Mouse (Mus musculus): Measurements from ENCODE around the gene Ndufa6.
A peak's percentile ranks its signal among the peaks of the same experiment; 100 is the strongest.
"Not testable (repeated sequence)": the region's sequence is repeated elsewhere in the genome, so short reads cannot be mapped to it uniquely, and the experiment has no call there.

The Ndufa6 gene

DNA sequence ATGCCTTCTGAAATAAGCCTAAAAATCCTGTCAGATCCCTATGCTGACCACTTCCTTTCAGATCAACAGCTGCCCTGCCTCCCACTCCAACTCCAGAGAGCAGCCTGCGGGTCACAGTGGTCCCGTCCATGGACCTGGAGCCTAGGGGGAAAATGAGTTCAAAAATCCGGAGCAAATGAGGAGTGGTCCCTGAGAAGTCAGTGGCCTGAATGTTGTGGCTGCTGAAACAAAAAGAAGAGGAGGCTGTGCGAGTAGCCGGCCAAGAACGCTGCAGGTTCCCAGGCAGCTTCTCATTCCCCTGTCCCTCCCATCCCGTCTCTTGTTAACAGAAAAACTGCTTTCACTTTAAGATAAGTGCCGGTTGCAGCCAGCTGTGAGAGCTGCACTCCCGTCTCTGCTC lies 10.4 kb upstream of the Ndufa6 start:
- DNase-seq, result not testable (repeated sequence)

GRCm38 (mm10) chr15:82363801-82364200 lies 9.7 kb upstream of the Ndufa6 start:
- not testable (repeated sequence) for DNase-seq

DNA sequence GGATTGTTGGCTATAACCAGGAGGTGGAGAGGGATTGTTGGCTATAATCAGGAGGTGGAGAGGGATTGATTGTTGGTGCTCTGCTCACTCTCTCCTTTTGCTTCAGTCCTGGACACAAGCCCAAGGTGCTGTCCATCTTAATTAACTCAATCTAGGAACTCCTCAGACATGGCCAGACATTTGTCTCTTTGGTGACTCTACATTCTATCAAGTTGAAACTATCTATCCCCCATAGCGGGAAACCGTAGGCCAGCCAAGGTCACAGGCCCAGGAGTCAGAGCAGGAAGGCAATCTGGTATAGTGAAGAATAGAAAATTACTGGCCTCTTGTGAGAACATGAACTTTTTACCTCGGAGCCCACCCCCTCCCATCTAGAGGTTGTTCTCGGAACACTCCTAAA lies 8.1 kb upstream of the Ndufa6 start:
- DNase-seq, result no peak

DNA sequence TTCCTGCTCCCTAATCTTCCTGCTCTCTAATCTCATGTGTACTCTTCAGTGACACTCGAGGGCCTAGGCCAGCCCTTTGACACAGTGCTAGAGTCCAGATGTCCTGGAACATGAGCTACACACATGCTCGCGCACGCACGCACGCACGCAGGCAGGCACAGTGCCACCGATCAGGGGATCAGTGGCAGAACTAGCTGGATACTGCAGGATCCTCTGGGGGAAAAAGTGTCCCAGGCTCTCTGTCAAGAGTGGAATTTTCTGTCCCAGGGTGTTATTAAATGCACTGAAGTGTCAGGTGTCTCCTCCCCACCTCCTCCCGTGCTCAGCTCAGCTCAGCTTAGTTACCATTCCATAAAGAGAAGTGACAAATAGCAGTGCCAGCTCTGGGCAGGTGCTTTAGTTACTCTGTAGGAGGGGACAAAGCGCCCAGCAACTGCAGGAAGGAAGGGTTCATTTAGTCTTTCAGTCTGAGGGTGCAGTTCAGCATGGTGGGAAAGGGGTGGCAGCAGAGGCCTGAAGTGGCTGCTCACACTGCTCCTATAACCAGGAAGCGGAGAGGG lies 7.4 kb upstream of the Ndufa6 start:
- no peak for DNase-seq

DNA sequence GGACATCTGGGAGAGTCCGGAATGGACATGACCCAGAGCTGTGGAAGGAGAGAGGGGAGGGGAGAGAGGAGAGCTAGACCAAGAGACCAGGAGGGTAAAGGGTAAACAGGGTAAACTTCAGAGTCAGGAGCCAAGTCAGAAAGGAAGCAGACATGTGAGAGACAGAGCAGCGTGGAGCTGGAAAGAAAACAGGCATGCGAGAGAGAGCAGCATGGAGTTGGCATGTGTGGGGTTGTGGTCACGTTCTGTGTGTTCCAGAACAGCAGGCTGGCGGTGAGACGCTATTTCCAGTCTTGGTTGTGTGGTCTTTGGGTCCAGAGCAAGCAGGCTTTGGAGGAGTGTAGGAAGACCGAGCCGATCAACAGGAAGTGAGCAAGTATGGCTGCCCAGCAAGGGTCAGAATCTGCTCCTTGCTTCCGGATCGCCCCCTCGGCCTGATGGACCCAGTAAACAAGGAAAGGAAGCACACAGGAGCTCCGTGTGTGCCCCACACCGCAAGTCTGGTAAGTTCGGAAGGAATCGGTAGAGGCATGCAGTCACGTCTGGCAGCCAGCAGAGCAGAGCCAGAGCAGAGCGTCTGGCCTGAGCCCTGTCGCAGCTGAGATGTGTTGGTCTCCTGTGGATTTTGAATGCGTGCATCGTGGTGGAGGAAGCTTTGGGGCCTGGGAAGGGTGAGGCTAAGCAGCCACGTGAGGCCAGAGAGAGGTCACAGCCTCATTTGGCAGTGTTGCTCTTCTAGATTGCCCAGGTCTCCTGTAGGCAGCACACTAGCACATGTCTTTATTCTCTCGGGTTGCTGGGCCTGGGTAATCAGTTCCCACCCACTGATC lies 4.5 kb upstream of the Ndufa6 start:
- DNase-seq, result no peak

DNA sequence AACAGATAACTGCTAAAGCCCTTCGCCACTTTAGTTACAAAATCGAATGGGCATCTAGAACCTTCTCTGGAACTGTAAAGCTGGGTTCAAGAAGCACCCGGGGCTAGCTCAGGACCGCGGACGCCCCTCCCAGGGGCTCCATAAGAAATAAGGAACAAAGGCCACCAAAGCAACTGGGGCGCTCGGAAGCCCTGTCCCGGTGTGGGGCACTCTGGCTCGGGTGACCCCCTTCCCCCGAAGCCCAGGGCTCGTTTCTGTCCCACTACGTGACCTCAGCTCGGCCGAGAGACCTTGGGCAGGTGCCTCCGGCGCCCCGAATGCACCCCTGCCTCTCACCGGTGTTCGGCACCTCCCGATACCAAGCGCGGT lies 393 bp downstream of the Ndufa6 start:
- no peak for DNase-seq

GRCm38 (mm10) chr15:82353078-82353744 lies 911 bp downstream of the Ndufa6 start:
- DNase-seq, result no peak

- DNase-seq, result no peak
Measured at GRCm38 (mm10) chr15:82351480-82351879, 2.6 kb downstream of the Ndufa6 start.

- DNase-seq, result no peak
Measured at GRCm38 (mm10) chr15:82350349-82350748, 3.8 kb downstream of the Ndufa6 start.

DNA sequence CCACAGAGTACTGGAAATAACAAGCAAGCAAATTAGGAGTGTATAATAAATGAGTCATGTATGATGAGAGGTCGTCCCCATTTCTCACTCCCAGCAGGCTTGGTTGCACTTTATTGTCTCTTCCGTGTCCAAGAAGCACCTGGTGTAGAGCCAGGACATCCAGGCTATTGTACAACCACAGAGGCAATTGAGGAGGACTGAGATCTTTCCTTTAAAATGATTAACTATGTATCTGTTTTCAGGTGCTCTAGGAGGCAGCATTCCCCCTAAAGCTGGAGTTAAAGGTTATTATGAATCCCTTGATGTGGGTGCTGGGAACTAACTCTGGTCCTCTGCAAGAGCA lies 5.2 kb downstream of the Ndufa6 start:
- no peak for DNase-seq

DNA sequence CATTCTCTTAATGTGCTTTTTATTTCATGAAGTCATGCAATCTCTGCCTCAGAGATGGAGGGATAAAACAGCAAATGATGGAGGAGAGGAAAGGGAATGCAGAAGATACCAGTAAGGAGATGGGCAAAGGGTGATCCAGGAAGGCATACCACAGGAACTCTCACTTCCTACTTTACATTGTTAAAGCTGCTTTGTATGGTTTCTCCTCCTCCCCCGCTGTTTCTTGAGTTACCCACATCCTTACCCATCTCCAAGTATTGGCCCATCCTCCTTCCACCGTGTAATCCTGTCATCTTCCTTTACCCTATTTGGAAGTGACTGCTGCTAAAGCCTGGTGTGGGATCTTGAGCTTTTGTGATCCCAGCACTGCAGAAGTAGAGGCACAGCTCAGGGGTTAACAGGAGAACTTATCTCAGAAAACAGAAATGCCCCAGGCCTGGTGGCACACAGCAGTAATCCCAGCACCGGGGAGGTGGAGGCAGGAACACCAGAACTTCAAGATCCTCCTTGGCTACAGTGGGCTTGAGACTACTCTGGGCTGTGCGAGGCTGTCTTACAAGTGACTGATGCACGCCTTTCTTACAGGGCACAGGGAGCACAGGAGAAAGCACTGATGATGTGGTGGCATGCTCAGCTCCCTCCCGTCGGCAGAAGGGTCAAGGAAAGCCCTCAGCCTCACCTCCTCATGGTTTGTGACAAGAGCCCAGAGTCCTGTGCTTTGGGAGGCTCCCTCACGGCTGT lies 5.7 kb downstream of the Ndufa6 start:
- DNase-seq, result no peak

DNA sequence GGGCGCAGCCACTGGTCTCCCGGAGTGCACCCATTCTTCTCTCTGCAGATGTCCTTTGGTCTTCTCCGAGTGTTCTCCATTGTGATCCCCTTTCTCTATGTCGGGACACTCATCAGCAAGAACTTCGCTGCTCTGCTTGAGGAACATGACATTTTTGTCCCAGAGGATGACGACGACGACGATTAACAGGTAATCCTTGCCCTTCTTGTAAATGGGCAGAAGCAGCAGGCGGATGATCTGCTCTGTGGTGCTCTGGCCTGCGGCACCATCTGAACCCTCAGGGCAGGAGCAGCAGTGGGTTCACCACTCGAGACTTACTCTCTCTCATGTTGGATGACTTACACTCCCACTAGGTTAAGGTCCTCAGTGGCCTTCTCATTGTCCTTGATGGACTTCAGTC lies 6.3 kb downstream of the Ndufa6 start:
- no peak for DNase-seq

DNA sequence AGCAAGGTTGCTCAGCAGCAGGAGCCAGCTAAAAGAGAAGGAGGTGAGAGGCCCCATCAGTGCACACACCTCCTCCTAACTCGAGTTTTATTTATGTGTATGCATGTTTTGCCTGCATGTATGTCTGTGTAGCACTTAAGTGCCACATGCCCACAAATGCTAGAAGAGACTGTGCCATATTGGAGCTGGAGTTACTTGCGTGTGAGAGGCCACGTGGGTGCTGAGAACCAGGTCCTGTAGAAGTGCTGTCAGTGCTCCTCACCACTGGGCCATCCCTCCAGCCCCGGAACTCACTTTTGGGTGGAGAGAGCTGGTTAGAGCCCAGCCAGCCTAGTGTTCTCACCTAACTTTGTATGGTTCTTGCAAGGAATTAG lies 6.8 kb downstream of the Ndufa6 start:
- DNase-seq, result no peak

- no peak for DNase-seq
Measured at GRCm38 (mm10) chr15:82346580-82347302, 7.4 kb downstream of the Ndufa6 start.

DNA sequence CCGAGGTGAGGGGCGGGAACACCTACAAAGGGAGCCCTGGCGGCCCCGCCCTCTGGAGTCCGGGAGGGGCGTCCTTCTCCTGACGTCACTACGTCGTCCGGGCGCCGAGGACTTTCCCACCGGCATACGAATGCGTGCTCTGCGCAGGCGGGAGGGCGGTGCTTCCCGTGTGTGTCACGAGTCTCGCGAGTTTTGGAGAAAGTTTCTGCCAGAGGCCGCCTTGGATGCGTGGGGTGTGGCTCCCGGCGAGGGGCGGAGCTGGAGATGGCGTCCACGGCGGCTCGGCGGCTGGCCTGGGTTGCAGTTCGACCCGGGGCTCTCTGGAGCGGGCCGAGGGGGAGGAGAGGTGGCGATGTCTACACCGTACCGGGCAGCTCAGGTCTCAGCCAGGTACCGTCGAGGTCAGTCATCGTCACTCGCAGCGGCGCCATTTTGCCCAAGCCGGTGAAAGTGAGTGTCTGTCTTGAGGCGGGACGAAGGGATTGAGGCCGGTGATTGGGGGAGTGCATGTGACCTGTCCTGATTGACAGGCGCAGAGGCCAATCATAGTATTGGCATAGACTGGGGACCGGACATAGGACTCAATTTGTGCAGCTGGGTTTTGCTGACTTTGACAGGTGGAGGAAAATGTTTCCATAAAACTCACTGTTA lies 8.2 kb downstream of the Ndufa6 start:
- DNase-seq, result peak; percentile 100

DNA sequence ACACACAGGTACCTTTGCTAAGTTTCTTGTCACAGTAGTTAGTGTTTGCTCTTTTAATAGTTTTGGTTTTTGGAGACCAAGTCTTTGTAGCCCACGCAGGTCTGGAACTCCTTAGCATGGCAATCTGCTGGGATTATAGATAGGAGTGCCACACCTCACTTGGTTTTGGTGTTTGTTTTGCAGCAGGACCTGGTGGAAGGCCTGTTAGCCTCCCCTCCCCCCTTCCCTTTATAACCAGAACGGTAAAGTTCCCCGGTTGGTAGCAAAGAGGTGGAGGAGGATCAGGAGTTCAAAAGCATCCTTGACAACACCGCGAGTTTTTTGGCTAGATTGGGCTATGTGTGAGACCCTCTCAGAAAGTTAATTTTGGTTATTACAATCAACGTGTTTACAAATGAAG lies 9.2 kb downstream of the Ndufa6 start:
- DNase-seq, result no peak

DNA sequence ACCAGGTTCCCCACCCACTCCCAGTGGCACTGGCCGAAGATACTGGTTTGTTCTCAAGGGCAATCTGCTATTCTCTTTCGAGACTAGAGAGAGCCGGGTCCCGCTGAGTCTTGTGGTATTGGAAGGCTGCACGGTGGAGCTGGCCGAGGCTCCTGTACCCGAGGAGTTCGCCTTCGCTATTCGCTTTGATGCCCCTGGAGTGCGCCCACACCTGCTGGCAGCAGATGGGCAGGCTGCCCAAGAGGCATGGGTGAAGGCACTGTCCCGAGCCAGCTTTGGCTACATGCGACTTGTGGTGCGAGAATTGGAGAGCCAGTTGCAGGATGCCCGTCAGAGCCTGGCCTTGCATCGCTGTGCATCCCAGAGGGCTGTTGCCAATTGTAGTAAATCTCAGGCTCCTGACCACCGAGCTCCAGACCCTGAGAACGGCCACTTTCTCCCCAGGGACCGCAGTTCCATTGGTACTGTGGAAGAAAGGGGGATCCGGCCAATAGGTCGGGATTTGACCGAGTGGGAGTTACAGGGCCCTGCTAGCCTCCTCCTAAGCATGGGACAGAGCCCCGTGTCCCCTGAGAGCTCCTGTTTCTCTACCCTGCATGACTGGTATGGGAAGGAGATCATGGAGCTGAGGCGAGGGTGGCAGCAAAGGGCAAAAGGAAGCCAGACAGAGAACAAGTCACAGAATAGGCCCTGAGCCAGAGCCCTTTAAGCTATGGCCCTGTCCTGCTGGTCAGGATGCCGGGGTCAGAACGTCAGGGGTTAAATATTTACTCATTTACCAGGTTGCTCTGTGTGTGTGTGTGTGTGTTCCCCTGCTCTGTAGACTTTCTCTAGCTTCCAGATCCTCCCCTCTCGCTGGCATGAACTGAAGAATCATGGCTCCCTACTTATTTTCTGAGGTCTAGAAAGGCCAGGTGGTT lies 10.5 kb downstream of the Ndufa6 start:
- DNase-seq, result no peak

DNA sequence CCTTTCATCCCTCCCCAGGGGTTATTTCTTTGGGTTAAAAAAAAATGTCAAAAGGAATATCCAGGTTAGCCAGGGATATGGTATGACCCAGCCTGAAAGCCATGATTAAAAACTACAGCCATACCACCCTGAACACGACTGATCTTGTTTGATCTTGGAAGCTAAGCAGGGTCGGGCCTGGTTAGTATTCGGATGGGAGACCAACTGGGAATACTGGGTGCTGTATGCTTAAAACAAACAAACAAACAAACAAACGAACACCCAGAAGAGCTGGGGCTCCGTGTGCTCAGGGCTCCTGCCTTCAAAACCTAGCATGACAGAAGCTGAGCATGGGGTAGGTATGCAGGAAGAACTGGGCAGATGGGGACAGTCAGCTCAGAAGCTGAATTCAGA lies 11.6 kb downstream of the Ndufa6 start:
- no peak for DNase-seq

- no peak for DNase-seq
Measured at GRCm38 (mm10) chr15:82341675-82342542, 12.2 kb downstream of the Ndufa6 start.

GRCm38 (mm10) chr15:82341036-82341501 lies 13.1 kb downstream of the Ndufa6 start:
- peak; percentile 58 for DNase-seq

Measured in lung, postnatal 36 days (tissue).